Mouse (Mus musculus) lung, postnatal 4 days (tissue): ENCODE data around the gene Thbs2.

ENCODE experiments used
- DNase-seq, 2 experiments: peaks; one replicate each; pipeline ENCODE4 v3.0.0; 2021

Thbs2 gene

GRCm38 (mm10) chr17:14693994-14694374 is at the start of gene Thbs2:
Gene Thbs2 (minus strand): TSS chr17:14694235.
- peak; percentile 34 to 67 for DNase-seq

DNA sequence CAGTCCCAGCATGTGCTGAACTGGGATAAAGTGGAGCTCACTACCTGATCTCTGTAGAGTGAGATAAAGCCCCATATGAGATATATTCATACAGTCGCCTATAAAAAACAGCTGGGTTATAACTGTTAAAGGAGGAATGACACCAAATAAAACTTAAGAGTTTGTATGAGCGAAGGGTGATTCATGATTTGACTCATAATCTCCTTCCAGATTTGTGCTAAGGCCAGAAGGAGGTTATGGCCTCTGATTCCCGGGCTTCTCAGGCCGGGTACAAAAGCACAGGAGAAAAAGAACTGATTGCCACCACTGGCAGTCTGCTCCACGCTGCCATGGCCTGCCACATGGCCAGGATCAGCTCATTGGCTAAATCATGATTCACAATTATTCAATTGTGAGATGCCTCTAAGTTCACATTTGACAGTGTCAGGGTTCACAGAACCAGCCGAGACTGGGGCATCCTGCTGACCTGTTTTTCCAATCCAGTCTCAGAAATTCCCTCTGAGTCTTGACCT is 41.5 kb upstream of the Thbs2 start:
- DNase-seq: no peak

DNA sequence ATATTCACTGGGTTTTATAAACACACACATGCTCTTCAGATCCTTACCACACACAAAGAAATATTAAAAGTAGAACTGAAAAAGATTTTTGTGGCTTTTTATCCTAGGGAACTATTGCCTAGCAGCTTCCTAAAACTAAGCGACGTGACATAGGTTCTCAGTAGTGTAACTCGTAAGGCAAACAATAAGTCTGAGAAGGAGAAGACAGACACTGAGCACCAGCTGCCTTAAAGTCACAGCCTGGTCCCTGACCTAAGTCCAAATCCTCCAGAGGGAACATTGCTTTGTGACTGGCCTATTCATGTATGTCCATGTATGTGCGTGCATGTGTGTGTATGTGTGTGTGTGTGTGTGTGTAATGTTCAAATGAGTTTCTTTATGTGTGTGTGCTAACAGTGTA is 40.3 kb upstream of the Thbs2 start:
- no peak for DNase-seq

- no peak for DNase-seq
These were observed 39.9 kb upstream of the Thbs2 start for GRCm38 (mm10) chr17:14733941-14734340.

DNA sequence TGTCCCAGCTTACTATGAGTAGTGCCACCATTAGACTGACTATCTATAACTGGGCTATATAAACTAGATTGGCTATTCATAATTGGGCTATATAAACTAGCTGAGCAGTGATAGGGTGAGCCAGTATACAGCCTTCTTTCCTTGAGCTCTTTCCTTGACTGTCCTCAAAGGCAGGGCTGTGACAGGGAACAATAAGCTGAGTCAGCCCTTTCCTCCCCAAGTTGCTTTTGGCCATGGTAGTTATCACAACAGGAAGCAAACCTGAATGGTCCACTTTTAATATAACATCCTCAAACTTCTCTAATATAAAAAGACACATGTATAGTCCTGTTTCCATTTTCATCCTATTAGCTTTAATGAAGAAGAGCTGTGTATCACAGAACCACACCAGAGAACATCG is 39.0 kb upstream of the Thbs2 start:
- DNase-seq: no peak

DNA sequence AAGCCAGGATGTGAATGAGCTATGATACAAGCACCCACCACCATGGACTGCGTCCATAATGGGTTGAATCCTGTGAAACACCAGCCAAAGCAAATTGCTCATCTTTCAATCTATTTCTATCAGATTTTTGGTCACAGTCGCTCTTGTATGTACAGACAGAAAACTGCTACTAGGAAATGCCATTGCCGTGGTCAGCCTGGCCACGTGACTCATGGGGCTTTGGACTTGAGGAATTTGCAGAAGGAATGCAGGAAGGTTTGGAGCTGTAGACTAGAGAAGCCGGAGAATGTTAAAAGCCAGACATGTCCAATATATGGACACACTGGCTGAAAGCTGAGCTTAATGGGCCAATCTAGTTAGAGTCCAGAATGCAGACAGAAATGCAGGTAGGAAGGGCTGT is 36.6 kb upstream of the Thbs2 start:
- DNase-seq: no peak

GRCm38 (mm10) chr17:14727481-14727880 is 33.4 kb upstream of the Thbs2 start:
- DNase-seq: no peak

GRCm38 (mm10) chr17:14724786-14725185 is 30.8 kb upstream of the Thbs2 start:
- no peak for DNase-seq

DNA sequence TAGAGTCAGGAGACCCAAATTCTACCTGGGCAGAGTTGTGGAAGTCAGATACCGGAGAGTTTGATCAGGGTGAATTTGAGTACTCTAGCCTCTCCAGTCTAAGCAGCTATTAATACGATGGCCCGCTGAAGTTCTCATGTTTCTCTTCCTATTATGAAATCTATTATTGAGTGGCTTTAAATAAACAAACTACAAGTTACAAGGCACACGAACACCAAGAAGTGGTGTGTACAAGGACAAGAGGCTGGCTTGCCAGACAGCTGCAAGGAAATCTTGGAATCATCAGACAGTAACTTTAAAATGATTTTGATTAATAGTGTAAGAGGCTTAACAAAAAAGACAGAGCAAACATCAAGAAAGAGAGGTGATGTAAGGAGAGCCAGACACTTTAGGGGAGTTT is 27.3 kb upstream of the Thbs2 start:
- DNase-seq: no peak

- no peak for DNase-seq
These were observed 26.9 kb upstream of the Thbs2 start for GRCm38 (mm10) chr17:14720912-14721311.

DNA sequence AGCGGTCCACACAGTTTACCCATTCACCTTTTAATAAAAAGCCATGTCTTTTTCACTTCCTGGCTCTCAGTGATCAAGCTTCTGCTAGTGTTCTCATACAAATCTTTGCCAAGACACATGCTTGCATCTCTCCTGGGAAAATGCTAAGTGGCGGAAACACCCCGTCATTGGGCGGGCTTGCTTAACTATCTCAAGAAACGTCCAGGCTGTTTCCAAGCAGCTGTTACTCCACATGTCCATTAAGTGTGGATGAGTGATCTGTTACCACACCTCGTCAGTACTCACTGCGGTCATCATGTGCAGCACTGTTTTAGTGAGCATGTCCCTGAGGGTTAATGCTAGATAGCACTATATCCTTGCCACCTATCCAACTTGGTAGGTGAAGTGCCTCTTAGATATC is 26.2 kb upstream of the Thbs2 start:
- DNase-seq: peak; percentile 47 to 80

DNA sequence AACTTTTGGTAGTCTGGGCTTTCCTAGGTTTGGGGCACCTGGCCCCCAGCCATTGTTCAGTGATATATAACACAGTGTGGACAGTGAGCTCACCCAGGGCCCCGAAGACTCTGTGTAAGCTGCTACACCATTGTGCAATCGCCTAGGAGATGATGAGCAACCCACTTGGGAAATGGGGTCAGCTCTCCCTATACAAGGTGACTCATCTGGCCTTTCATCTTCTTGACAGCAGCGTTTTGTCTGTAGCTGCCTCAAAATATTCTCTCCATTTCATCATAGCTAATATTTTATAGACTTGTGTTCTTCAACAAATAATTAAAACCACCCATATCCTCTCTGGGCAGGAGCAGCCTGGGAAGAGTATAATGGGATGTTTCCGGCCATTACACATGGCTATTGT is 24.8 kb upstream of the Thbs2 start:
- DNase-seq: no peak

GRCm38 (mm10) chr17:14714782-14715181 is 20.7 kb upstream of the Thbs2 start:
- peak in 1 of 2 experiments; percentile 73 for DNase-seq

- no peak for DNase-seq
These were observed 20.3 kb upstream of the Thbs2 start for GRCm38 (mm10) chr17:14714374-14714773.

GRCm38 (mm10) chr17:14711784-14712183 is 17.7 kb upstream of the Thbs2 start:
- DNase-seq: no peak

- DNase-seq: no peak
These were observed 17.0 kb upstream of the Thbs2 start for GRCm38 (mm10) chr17:14711032-14711431.

DNA sequence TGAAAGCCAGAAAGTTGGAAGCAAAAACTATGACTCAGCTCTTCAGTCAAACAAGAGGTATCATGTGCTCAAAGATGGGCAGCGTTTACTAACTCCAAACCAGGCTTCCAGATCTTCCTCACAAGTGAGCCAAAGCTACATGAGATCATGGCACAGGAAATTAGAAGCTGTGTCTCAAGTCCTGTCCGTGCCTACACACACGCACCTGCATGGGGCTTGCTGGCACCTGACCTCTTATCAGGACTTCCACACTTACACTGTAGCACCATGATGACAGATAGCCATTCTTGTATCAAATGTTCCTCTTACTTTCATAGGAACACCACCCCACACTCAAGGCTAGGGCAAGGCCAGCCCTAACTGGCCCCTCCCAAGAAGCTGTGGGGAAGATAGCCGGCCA is 12.0 kb upstream of the Thbs2 start:
- DNase-seq: no peak

DNA sequence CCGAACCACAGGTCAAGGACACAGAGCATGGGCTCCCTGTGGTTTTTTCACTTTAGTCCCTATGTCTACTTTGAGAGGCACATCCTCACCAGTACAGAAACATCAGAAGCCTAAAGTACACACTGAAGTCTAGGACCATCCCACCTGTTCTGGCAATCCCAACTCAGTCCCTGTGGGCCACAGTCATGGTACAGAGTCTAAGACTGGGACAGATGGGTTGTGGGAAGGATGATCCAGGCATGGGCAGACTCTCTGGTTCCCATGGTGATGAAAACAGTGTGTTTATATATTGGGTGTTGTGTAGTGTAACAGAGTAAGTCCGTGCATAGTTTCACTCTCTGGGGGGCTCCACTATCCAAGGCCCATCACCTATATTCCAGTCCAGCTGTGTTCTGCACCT is 11.4 kb upstream of the Thbs2 start:
- DNase-seq: no peak

GRCm38 (mm10) chr17:14703771-14704170 is 9.7 kb upstream of the Thbs2 start:
- DNase-seq: no peak

DNA sequence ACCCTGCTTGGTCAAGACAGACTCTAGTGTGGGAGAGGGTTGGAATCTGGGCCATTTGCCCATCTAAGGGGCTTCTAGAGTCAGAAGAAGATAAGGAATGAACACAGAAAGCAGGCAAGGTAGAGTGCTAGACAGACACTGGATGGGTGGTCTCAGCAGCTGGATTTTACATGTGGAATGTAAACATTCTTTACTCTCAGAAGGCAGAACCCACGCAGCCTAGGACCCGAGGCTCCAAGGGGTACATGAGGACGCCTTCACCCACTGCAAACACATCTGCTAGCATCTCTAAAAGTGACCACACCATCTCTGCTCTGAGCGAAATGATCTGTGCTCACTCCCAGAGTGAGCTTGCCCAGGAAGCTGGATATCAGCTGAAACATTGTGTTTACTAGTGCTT is 9.2 kb upstream of the Thbs2 start:
- no peak for DNase-seq

DNA sequence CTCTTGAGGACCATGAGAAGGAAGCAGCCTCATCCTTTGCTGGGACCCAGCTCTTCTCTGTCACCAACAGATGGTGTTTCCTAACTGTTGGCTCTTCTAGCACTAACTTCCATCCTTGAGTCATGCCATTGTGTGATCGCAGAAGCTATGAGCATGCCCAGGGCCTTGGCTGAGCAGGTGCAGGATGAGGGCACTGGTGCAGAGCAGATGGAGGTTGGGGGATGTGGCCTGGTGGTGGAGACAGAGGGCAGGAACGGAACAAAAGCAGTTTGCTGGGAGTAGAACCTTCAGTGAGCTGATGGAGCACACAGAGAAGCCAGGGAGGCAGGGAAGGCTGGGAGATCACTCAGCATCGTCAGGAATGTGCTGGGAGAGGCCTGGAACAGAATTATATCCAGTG is 8.7 kb upstream of the Thbs2 start:
- no peak for DNase-seq

GRCm38 (mm10) chr17:14701891-14702290 is 7.9 kb upstream of the Thbs2 start:
- DNase-seq: no peak

DNA sequence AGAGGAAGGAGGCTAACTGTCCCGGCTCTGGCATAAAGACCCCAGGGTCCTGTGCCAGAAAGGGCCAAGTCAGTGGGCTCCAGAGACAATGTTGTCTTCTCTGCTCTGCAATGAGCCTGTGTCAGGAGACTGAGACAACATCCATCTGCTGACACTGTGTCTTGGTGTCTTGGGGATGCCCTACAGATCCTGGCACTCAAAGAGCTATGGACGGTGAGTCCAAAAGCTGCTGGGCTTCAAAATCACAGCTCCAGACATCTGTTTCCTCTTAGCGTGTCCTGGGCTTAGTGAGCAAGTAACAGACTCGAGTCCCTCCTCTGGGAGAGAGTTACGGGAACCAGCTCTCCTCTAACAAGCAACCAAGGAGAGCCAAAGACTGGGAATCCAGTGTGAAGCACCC is 6.2 kb upstream of the Thbs2 start:
- DNase-seq: no peak

- no peak for DNase-seq
These were observed 4.2 kb upstream of the Thbs2 start for GRCm38 (mm10) chr17:14698188-14698587.

- peak; percentile 55 to 84 for DNase-seq
These were observed 3.1 kb upstream of the Thbs2 start for GRCm38 (mm10) chr17:14697096-14697495.

DNA sequence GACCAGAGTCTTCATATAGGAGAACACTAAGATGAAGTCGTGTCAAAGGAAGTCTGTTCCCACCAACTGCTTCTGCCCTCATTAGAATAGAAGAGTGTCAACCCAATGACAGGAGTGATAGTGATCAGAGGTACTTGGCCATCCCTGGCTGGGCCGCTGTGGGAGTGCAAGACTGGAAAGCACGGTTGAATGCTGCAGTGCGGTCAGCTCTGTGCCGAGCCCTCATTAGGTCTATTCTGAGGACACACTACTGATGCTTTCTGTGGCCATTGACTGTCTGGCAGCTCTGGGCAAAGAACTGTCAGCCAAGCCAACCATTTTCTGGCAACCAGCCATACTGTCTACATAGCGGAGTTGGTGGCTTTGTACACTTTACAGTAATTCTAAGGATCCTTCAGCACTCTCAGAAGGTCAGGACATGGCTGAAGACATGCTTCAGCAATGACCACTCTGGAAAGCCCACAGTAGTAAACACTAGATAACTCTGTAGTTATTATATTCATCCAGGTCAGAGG is 2.3 kb upstream of the Thbs2 start:
- peak; percentile 28 to 40 for DNase-seq
